Mouse (Mus musculus) layer of hippocampus, adult 11-12 months (tissue): ENCODE results near the gene Akp3.

ENCODE experiments used
- DNase-seq: peaks from one replicate; pipeline ENCODE4 v3.0.0; 2022; ENCODE audit warnings: low spot score

The Akp3 gene

DNA sequence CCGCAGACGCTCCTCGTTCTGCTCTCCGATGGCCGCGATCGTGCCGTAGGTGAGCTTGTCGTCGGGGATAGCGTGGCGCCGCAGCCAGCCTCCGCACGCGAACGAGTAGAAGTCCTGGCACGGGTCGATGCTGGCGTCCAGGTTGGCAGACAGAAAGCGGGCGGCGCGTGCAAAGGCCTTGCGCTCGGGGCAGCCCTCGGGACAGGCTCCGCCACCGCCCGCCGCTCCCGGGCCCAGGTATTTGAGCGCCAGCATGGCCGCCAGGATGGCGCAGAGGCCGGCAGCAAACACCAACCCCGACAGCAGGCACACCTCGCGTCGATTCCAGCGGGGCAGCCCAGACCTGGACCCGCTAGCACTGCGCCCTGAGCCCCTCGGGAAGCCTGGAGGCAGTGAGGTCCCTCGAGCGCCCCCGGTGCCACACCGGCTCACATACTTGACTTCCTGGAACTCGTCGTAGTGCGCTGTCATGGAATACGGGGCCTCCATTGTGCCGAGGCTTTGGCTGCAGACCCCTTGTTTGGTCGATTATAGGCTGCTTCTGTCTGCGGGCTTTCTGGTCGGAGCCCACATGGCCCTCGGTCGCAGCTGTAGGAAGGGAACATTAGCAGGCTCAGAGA is 29.8 kb downstream of the Akp3 start:
- no peak for DNase-seq

DNA sequence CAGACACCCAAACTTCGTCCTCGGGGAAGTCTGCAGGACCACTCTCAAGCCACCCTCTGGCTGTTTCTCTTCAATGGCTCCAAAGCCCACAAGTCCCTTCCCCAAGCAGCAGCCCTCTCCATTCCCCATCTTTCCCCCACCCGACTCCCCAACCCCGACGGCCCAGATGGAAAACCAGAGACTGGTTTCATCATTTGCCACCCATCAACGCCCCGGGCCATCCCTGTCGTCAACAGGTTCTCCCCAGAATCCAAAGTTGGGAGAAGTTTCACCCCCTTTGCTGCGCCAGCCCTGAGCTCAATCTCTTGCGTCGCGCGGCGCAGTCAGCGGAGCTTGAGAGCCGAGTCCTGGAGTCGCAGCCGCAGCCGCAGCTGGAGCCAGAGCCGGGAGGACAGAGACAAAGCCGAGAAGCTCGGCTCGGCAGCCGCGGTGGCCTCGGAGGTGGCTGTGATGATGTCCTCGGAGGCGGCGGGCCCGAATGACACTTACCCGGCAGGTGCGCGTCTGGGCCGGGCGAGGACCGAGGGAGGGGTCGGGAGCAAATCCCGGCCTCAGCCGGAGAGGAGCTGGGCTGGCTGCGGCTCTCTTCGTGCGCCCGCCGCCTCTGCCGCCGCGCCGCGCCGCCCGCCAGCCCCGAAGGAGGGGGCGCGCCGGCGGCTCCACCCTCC is 30.9 kb downstream of the Akp3 start:
- no peak for DNase-seq

DNA sequence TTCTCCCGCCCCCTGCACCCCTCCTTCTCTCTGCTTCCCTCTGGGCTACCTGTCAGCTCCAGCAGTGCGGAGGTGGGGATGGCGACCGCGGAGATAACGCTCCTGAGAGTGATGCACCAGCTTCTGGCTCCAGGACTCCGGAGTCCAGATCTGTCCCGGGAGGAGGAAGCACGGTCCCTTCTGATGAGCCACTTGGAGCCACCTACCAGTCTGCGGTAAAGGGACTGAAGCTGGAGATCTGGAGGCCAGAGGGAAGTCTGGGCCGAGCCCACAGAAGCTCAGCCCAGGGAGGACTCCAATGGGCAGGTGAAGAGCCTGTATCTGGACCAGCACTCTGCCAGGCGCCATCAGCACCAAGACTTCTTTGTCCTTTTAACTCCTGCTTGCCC is 31.4 kb downstream of the Akp3 start, which contains the start of gene Ecel1:
Gene Ecel1 (minus strand): TSS at position 323 of the 389 bp plus-strand sequence.
- DNase-seq, result no peak

DNA sequence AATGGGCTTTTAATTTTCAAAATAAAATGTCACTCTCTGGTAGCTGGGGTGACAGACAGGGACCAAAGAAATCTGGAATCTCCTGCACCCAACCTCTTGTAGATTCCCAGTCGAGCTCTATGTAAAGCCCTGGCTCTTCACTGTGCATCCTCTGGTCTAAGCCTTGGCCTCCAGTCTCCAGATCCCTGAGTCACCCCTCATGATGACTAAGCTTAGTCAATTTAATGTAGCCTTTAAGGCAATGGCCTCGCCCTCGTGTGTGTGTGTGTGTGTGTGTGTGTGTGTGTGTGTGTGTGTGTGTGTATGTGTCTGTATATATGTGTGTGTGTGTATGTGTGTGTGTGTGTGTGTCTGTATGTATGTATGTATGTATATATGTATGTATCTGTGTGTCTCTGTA is 34.6 kb downstream of the Akp3 start:
- no peak for DNase-seq

DNA sequence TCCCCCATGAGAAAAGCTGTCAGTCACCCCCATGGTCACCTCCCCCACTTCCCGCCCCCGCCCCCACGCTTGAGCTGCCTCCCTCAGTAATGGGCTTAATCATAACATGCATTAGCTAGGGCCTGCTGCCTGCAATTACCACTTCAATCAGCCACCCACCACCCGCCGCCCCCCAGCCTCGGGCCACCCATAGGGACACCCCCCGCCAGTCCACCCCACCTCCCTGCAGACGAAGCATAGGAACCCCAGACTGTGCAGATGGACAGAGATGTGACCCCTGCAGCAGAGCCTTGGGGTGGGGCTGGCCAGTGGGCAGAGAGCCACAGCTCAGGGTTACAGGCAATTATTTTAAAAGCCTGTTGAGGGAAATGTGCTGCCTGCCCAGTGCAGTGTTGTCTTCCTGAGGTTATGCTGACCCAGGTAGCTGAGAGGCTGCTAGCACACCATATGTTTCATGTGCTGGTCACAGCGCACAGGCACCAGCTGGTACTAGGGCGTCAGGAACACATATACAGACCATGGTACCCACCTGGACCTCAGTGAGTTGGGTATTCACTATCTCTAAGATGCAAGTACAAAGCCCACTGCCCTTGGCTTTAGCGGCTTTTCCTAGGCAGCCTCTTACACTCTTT is 39.5 kb downstream of the Akp3 start:
- DNase-seq, result no peak

DNA sequence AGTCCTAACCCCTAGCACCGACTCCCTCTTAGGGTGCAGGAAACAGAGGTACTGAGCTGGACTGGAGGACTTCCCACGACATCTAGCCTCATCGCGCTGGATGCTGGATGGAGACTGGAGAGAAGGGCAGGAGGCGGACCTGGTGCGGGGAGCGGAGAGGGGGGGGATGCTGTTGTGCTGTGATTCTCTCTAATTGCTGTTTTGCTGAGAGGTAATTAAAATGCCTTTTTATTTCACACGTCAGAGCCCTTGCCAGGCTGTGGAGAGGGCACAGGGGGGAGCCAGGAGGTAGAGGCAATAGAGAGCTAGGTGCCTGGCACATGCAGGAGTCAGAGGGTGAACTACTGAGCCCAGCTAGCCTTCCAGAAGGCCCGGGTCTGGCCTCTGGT is 40.0 kb downstream of the Akp3 start:
- DNase-seq, result no peak

DNA sequence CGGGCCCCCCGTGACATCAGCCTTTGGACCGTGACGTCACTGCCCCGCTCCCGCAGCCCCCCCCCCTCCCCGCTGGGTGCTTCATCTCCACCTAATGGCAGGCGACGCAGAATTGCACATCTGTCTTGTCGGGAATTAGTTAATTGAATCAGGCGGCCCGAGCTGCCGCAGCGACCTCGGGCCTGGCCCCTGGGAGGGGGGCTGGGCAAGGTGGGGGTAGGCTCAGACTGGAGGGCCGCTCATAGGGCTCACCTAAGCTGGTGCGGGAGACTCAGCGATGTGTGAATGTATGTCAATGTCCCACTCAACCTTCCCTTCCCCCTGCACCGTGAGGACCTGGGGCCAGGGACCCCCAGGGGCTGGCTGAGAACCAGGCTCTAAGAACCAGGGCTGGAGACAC is 45.7 kb downstream of the Akp3 start:
- no peak for DNase-seq

DNA sequence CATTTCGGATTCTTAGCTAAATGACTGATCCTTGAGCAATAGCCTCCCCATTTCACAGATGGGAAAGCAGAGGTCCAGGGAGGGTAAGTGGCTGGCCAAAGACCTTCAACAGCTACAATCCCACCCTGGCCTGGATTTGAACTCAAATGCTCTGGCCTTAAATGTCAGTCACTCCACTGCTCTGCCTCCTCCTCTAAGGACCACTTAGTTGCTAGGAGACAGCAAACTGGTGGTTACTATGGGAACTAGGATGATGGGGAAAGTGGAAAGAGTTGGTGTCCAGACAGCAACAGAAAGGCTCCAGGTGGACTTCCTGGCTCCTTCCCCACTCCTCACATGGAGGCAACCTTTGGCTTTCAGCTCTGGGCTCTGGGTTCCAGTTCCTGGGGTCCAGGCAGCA is 46.5 kb downstream of the Akp3 start:
- no peak for DNase-seq

DNA sequence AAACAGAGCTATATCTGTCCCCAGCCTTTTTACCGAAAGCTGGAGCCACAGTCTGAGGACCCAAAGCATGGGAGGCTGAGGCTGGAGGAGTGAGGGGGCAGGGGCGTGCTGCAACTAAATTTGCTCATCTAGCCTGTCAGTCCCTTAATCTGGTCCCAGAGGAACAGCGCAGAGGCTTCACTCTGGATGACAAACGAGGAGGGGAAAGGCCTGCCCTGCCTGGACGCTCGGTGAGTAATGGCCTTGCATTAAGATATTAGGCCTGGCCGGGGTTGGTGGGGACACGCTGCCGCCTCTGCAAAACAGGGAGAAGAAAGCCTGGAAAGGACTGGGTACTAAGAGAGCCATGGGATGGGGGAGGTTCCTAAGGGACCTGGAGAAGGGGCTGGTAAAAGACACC is 47.5 kb downstream of the Akp3 start:
- no peak for DNase-seq

DNA sequence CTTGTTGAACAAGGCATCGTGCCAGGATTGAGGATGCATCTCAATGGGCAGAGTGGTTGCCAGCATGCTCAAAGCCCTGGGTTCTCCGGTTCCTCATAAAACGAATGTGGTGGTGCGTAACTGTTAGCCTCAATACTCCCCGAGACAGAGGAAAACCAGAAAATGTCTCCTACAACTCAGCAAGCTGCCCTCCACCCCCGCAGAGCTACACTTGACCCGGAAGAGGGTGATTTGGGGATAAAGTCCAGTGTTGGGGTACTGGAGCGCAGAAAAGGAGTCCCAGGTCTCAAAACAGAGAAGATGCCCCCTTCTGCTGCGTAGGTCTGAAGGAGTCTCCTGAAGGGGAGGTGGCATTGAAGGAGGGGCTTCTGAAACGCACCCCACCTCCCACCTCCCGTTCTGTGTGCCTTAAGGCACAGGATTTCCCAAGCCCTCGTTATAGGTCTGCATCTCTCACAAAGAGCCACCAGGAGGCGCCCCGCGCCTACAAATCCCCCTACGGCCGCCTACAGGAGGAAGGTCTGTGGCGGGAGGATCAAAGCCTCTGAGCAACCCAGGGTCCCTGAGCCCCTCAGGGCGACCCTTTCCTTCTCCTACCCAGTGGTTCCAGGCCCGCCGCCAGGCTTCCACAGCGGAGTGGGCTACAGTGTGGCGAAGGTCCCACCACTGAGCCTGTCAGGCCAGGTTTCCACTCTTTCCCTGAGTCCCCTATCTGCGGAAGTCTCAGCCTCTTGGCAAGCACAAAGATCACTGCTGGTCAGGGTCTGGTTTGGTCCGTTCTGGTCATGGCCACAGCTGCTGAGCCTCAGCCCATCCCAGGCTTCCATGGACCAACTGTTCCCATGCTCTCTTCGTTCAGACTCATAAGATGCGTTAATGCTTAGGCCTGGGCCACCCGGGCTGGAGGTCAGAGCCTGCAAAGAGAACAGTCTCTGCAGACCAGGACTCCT is 49.5 kb downstream of the Akp3 start:
- DNase-seq, result peak; percentile 63

DNA sequence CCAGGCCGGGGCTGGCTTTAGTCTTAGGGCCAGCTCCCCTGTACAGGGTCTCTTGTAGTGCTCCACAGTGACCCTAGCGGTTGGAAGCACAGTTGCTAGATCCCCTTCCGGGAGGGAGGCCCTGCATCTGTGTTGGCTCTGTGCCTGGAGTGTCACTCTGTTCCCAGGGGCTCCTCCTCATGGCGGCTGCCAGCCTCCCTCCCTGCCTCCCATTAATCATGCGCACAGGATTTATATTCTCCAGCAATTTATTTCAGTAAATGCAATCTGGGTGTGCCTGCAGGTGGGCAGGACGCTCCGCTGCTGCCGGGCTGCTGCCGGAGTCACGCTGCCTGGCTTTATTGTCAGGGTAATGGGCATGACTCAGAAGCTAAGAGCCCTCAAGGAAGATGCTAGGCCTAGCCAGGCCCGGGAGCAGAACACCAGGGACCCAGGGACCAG is 51.1 kb downstream of the Akp3 start:
- DNase-seq, result peak; percentile 64
